Mouse (Mus musculus): ENCODE measurements at regions not wholly inside any gene's neighbourhood (a gene's known extent, or its start where the extent isn't known, plus 50 kb on each side); places are given as distances from the start of the nearest gene placed in this dataset.

DNA sequence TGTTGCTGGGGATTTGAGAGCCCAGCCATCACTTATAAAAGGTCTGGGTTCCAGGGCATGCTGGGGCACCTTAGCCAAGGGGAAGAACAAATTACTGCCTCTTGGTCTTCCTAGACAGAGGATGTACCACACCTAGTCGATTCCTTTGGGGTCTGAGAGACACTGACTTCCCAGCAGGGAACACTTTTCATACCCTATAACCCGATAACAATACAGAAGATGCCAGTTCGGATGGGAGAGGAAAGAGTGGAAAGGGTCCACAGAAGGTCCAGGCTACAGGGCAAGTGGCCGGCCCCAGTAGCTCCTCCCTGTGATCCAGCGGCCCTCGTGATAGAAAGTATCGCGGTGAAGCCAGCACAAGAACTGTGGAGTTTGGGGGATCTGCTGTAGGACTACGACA, 150.8 kb downstream of the Setd4 start:
- TF ChIP-seq CTCF (IDR thresholded peaks at IDR 0.05; ENCODE audit: low read depth, low read length) (no peak), GATA1 (IDR thresholded peaks at IDR 0.05; ENCODE audit: borderline replicate concordance, low read length) (no peak)
